ENCODE assay signal across 9 mouse cellular contexts in the genomic region with DNA sequence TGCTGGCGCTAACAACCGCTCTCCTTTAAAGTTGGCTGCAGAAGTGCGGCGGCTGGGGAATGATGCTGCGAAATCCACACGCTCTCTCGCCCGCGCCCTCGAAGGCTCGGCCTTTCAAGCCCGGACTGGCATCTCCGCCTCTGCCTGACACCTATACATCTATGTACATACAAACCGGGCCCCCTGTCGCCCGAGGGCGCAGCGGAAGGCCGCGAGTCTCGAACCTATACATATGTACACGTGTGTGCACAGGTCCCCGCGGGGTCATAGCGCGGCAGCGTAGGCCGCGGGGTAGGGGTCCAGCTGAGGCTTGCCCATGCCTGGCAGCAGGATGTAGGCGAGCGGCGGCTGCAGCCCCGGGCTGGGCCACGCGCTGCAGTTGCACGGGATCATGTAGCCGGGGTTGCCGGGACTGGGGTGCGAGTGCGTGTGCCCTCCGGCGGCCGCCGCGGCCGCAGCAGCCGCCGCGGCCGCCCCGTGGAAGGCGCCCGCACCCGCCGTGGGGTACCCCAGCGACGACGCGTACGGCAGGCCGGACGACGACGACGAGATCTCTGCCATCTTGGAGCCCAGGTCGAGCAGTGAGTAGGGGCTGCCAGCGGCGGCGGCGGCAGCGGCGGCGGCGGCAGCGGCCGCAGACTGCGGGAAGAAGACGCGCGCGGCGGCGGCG. TPM values are rescaled to one million over a fixed set of nuclear protein-coding genes. Genes with fewer than 3 reads are reported as not detected.
DNase-seq lines count a peak whose midpoint lies in the region; ATAC-seq lines count a peak whose summit lies in the region.
"Had no signal": no experiment of that assay in that cellular context is flagged by ENCODE, and none has a peak within 500 bp of the region (broad histone marks: within the 10 kb centered on the region; RNA-seq: fewer than 3 reads in every experiment).

No protein-coding gene starts in this region.

- H3K4me3 ChIP-seq in brown adipose tissue, adult 24 weeks (ENCODE audit: insufficient read depth, low read depth, low read length), result peak overlapping the region; percentile 55
- H3K4me3 ChIP-seq in hindbrain, embryonic 11.5 days (ENCODE audit: low read depth, low read length), result peak overlapping the region; percentile 74

- no peaks in the 10 kb centered on the region for H3K9me3 ChIP-seq in hindbrain, embryonic 11.5 days (ENCODE audit: control insufficient read depth, low read length)

- no peak for ATAC-seq in hindbrain, embryonic 11.5 days (ENCODE audit: low FRiP score)
- no peak for ATAC-seq in monocyte, adult 5-6 weeks (replicated peaks; ENCODE audit: insufficient number of reproducible peaks, low FRiP score, low TSS enrichment, poor library complexity, severe bottlenecking)
- ATAC-seq in granulocyte monocyte progenitor cell, adult 5-6 weeks (replicated peaks; ENCODE audit: poor library complexity, severe bottlenecking), result no peak

- peak; percentile 13 for DNase-seq in left cerebral cortex, postnatal 4 days
- DNase-seq in left cerebral cortex, adult 18-20 months (ENCODE audit: low spot score in 2 of 2), result no peak
- peak; percentile 76 for DNase-seq in hindbrain, embryonic 11.5 days (ENCODE audit: low spot score)
- DNase-seq in mesoderm, embryonic 11.5 days (ENCODE audit: low read depth, low spot score), result peak; percentile 41
- DNase-seq in cerebellum, postnatal 4 days (ENCODE audit: low spot score in 2 of 2), result no peak

- peaks cover 2% of the 10 kb centered on the region; the same call in 1 of the 2 replicates for H3K4me1 ChIP-seq in brown adipose tissue, adult 24 weeks (ENCODE audit: control insufficient read depth, insufficient read depth, insufficient read length, low read length)
- no peaks in the 10 kb centered on the region; the same call in 1 of the 2 replicates for H3K4me1 ChIP-seq in hindbrain, embryonic 11.5 days (replicated peaks; ENCODE audit: control insufficient read depth, insufficient read depth, low read length)

- H3K4me2 ChIP-seq in hindbrain, embryonic 11.5 days (replicated peaks; ENCODE audit: low read depth, low read length), result peak overlapping the region; percentile 87

- intact Hi-C loops in left cerebral cortex, postnatal 4 days (cut with DNase I), result loop anchor here (5.0 kb wide), 1 partner anchor 203 kb away; no protein-coding TSS in a partner anchor

- WGBS in hindbrain, embryonic 11.5 days, result under 1% methylated on average over 58 of the region's 84 CpGs

- peak overlapping the region; percentile 87 for H3K9ac ChIP-seq in hindbrain, embryonic 11.5 days (ENCODE audit: low read depth, low read length)

- peaks cover 24% of the 10 kb centered on the region for H3K27me3 ChIP-seq in hindbrain, embryonic 11.5 days (ENCODE audit: control insufficient read depth, insufficient read depth, low read length)

- no peak overlapping the region for H3K27ac ChIP-seq in brown adipose tissue, adult 24 weeks (replicated peaks; ENCODE audit: low read depth, low read length)
- peak overlapping the region; percentile 89 for H3K27ac ChIP-seq in hindbrain, embryonic 11.5 days (ENCODE audit: low read depth, low read length)

- no peaks in the 10 kb centered on the region for H3K36me3 ChIP-seq in hindbrain, embryonic 11.5 days (ENCODE audit: control insufficient read depth, insufficient read depth, low read length)

RNA-seq across cellular contexts. Expression of a gene that starts 2.2 kb away (rescaled TPM):
- total RNA-seq in left cerebral cortex, postnatal 4 days (2021), result 10 to 100 TPM; 10.8 to 11.7 TPM
- 10 to 100 TPM; 12.9 to 13.0 TPM for total RNA-seq in left cerebral cortex, adult 18-20 months (2021)
- polyA plus RNA-seq in brown adipose tissue, adult 24 weeks (2012; ENCODE audit: insufficient read depth, insufficient read length, missing spikeins), result not detected in 2 replicates
- 10.7 and 12.6 TPM in 2 replicates for polyA plus RNA-seq in hindbrain, embryonic 11.5 days (2014; fragmentation: Nextera tagmentation; extraction: Ambion mirVana)
- total RNA-seq in monocyte, adult 5-6 weeks (2017), result not detected in 3 replicates
- not detected in 2 replicates for total RNA-seq in granulocyte monocyte progenitor cell, adult 5-6 weeks (2014; fragmentation: Nextera tagmentation)
- total RNA-seq in granulocyte monocyte progenitor cell, adult 5-6 weeks (2017), result not detected in 2 replicates
- total RNA-seq: liver, adult 2 months had no signal
- polyA plus RNA-seq: liver, adult 2 months had no signal

RNA-seq across cellular contexts. Expression of a gene that starts 32.1 kb away (rescaled TPM):
- total RNA-seq in left cerebral cortex, postnatal 4 days (2021), result not detected
- total RNA-seq in left cerebral cortex, adult 18-20 months (2021), result not detected
- not detected in 2 replicates for polyA plus RNA-seq in brown adipose tissue, adult 24 weeks (2012; ENCODE audit: insufficient read depth, insufficient read length, missing spikeins)
- not detected in 2 replicates for polyA plus RNA-seq in hindbrain, embryonic 11.5 days (2014; fragmentation: Nextera tagmentation; extraction: Ambion mirVana)
- total RNA-seq in monocyte, adult 5-6 weeks (2017), result not detected in 3 replicates
- total RNA-seq in granulocyte monocyte progenitor cell, adult 5-6 weeks (2014; fragmentation: Nextera tagmentation), result not detected in 2 replicates
- total RNA-seq in granulocyte monocyte progenitor cell, adult 5-6 weeks (2017), result not detected in 2 replicates
- total RNA-seq: liver, adult 2 months had no signal
- polyA plus RNA-seq: liver, adult 2 months had no signal

Comparison
In these comparisons a context has a peak if more than half of its experiments do, and no peak if none do; other contexts are left out.
1. DNase-seq: peak in left cerebral cortex, postnatal 4 days (single experiment), hindbrain, embryonic 11.5 days (single experiment) and mesoderm, embryonic 11.5 days (single experiment); none in left cerebral cortex, adult 18-20 months (0 of 2) and cerebellum, postnatal 4 days (0 of 2).
2. RNA of a gene that starts 2.2 kb away (total RNA-seq): 12.9 to 13.0 TPM in left cerebral cortex, adult 18-20 months and 10.8 to 11.7 TPM in left cerebral cortex, postnatal 4 days; not detected in monocyte, adult 5-6 weeks and not detected in granulocyte monocyte progenitor cell, adult 5-6 weeks; every median in the first group is over 10 times any median in the second.